ENCODE assay signal across 34 mouse cellular contexts in genomic region chr7:130972767-130973166, GRCm38 (mm10). TPM values are rescaled to one million over a fixed set of nuclear protein-coding genes. Genes with fewer than 3 reads are reported as not detected.
DNase-seq lines count a peak whose midpoint lies in the region; ATAC-seq lines count a peak whose summit lies in the region.
"Had no signal": no experiment of that assay in that cellular context is flagged by ENCODE, and none has a peak within 500 bp of the region (broad histone marks: within the 10 kb centered on the region; RNA-seq: fewer than 3 reads in every experiment).

No protein-coding gene starts in this region.

- ATAC-seq in CD4-positive, CD25-positive, alpha-beta regulatory T cell, adult 4 months = no peak
- ATAC-seq: forebrain, embryonic 13.5 days; hindbrain, embryonic 16.5 days; midbrain, embryonic 13.5 days had no signal

- intact Hi-C loops in gastrocnemius, postnatal 14 days (cut with DNase I; ENCODE audit: low total_unique reads) = loop anchor here (5.0 kb wide), 1 partner anchor 35 kb away; the partner anchor contains the start of gene Htra1

- peak; percentile 32 for DNase-seq in lung, postnatal 10 days
- DNase-seq in lung, adult 18-20 months = no peak
- DNase-seq in fibroblast of lung, adult 2 months (ENCODE audit: low read depth) = peak; percentile 71
- DNase-seq in gastrocnemius, postnatal 14 days = peak; percentile 63
- peak; percentile 70 for DNase-seq in skeletal muscle tissue, adult 2 months (ENCODE audit: low read depth, low spot score)
- no peak for DNase-seq in urinary bladder, adult 2 months (ENCODE audit: low spot score)
- no peak for DNase-seq in cerebellum, postnatal 10 days
- DNase-seq: adrenal gland, postnatal 25 days; B cell, adult 2 months; cerebellum, adult 2 months; cerebellum, postnatal 25 days; kidney, adult 2 months; kidney, postnatal 36 days; left cerebral cortex, postnatal 4 days; thymus, postnatal 4 days had no signal

RNA-seq across cellular contexts. Expression of gene Htra1, which starts 36.9 kb away (rescaled TPM):
- 10 to 100 TPM; 65.3 to 77.2 TPM for total RNA-seq in gastrocnemius, postnatal 14 days (2021)
- polyA plus RNA-seq in urinary bladder, adult 2 months (2012; rRNA removed) = 184 and 275 TPM in 2 replicates
- not detected for polyA plus RNA-seq in CD4-positive, CD25-positive, alpha-beta regulatory T cell, adult 4 months (2017; shearing (Covaris generic))
- total RNA-seq: CH12.LX; megakaryocyte-erythroid progenitor cell, adult 5-6 weeks; monocyte, adult 5-6 weeks had no signal
- polyA plus RNA-seq: erythroblast, embryonic 14.5 days had no signal

RNA-seq across cellular contexts. Expression of gene Dmbt1, which starts 59.1 kb away (rescaled TPM):
- not detected for total RNA-seq in gastrocnemius, postnatal 14 days (2021)
- 0.26 and 0.46 TPM in 2 replicates for polyA plus RNA-seq in urinary bladder, adult 2 months (2012; rRNA removed)
- polyA plus RNA-seq in CD4-positive, CD25-positive, alpha-beta regulatory T cell, adult 4 months (2017; shearing (Covaris generic)) = not detected
- total RNA-seq: adrenal gland, postnatal 25 days; CH12.LX; heart, adult 2 months; layer of hippocampus, adult 2 months; layer of hippocampus, postnatal 14 days; megakaryocyte-erythroid progenitor cell, adult 5-6 weeks; monocyte, adult 5-6 weeks had no signal
- polyA plus RNA-seq: embryonic facial prominence, embryonic 12.5 days; erythroblast, embryonic 14.5 days; heart, embryonic 13.5 days; hindbrain, embryonic 11.5 days; hindbrain, embryonic 16.5 days; kidney, embryonic 16.5 days; liver, embryonic 11.5 days; lung, embryonic 16.5 days; macrophage; midbrain, embryonic 13.5 days; neural tube, embryonic 14.5 days had no signal

Comparison
In these comparisons a context has a peak if more than half of its experiments do, and no peak if none do; other contexts are left out.
1. DNase-seq: peak in lung, postnatal 10 days (single experiment), fibroblast of lung, adult 2 months (single experiment), gastrocnemius, postnatal 14 days (single experiment) and skeletal muscle tissue, adult 2 months (single experiment); none in lung, adult 18-20 months (0 of 2), urinary bladder, adult 2 months (single experiment) and cerebellum, postnatal 10 days (0 of 2).
2. RNA of gene Htra1, which starts 36.9 kb away (polyA plus RNA-seq): 184 to 275 TPM in urinary bladder, adult 2 months; not detected in CD4-positive, CD25-positive, alpha-beta regulatory T cell, adult 4 months; every median in the first group is over 100 times any median in the second.